Mouse (Mus musculus): ENCODE results near the gene Ninl. TPM values are rescaled to one million over a fixed set of nuclear protein-coding genes. Genes with fewer than 3 reads are reported as not detected.

Ninl gene
- polyA plus RNA-seq, 1 experiment from 2014 or later = 5.0 TPM

GRCm38 (mm10) chr2:151009515-151010085, 29.6 kb downstream of the Ninl start:
- H3K36me3 ChIP-seq = no peaks in the 10 kb centered on the region
- H3K9ac ChIP-seq = peak overlapping the region; percentile 78
- H3K27me3 ChIP-seq = 0 out of 2 replicates have a peak, but pooled peaks cover 10% of the 10 kb centered on the region
- peak overlapping the region; percentile 70 for H3K4me3 ChIP-seq
- no peak overlapping the region for H3K27ac ChIP-seq
- ATAC-seq (ENCODE audit: low FRiP score) = peak; percentile 53
- WGBS = 80% methylated on average over 1 of the region's 1 CpGs
- no peaks in the 10 kb centered on the region for H3K9me3 ChIP-seq
- peak overlapping the region; percentile 91 for H3K4me2 ChIP-seq
- H3K4me1 ChIP-seq (replicated peaks) = peaks cover 25% of the 10 kb centered on the region

- peak overlapping the region; percentile 78 for H3K9ac ChIP-seq
- peak overlapping the region; percentile 91 for H3K4me2 ChIP-seq
- peak; percentile 99 for ATAC-seq (ENCODE audit: low FRiP score)
- no peaks in the 10 kb centered on the region for H3K9me3 ChIP-seq
- H3K4me1 ChIP-seq (replicated peaks) = peaks cover 25% of the 10 kb centered on the region
- peak overlapping the region; percentile 46 for H3K27ac ChIP-seq
- H3K36me3 ChIP-seq = no peaks in the 10 kb centered on the region
- under 1% methylated on average over 49 of the region's 57 CpGs for WGBS
- peak overlapping the region; percentile 70 for H3K4me3 ChIP-seq
- H3K27me3 ChIP-seq = 0 out of 2 replicates have a peak, but pooled peaks cover 10% of the 10 kb centered on the region
Observed at GRCm38 (mm10) chr2:151008939-151009509, 30.2 kb downstream of the Ninl start.

DNA sequence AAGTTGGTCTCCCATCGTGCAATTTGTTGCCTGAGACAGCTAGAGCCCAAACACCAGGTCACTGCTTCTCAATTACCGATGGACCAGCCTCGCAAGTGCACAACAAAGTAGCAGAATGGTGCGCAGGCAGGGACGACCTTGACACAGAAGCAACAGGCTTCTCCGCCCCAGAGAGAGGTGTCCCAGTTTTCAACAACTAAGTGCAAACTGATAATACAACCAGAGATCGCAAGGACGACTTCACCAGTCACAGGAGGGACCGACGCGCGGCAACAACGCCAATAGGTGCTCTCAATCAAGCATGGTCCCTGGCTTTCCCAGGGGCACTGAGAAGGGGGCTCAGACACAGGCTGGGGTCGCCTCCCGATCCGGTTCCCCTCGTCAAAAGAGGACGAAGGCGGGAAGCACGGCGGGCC, 30.7 kb downstream of the Ninl start:
- under 1% methylated on average over 21 of the region's 21 CpGs for WGBS
- no peak; the same call in 1 of the 2 replicates for ATAC-seq (ENCODE audit: low FRiP score)
- Histone ChIP-seq H3K4me1 (replicated peaks) (peaks cover 25% of the 10 kb centered on the region), H3K4me2 (peak overlapping the region; percentile 91), H3K4me3 (peak overlapping the region; percentile 70), H3K27ac (peak overlapping the region; percentile 46; the same call in 1 of the 2 replicates), H3K36me3 (no peaks in the 10 kb centered on the region), H3K9me3 (no peaks in the 10 kb centered on the region), H3K27me3 (0 out of 2 replicates have a peak, but pooled peaks cover 10% of the 10 kb centered on the region), H3K9ac (peak overlapping the region; percentile 78)

GRCm38 (mm10) chr2:151008006-151008405, 31.2 kb downstream of the Ninl start:
- H3K4me1 ChIP-seq (replicated peaks) = peaks cover 25% of the 10 kb centered on the region
- no peaks in the 10 kb centered on the region for H3K9me3 ChIP-seq
- no peaks in the 10 kb centered on the region for H3K36me3 ChIP-seq
- H3K4me2 ChIP-seq = peak overlapping the region; percentile 91
- no peak for ATAC-seq (ENCODE audit: low FRiP score)
- peak overlapping the region; percentile 70 for H3K4me3 ChIP-seq
- WGBS = 47% methylated on average over 6 of the region's 6 CpGs
- no peak overlapping the region for H3K27ac ChIP-seq
- peak overlapping the region; percentile 78 for H3K9ac ChIP-seq
- 0 out of 2 replicates have a peak, but pooled peaks cover 10% of the 10 kb centered on the region for H3K27me3 ChIP-seq

DNA sequence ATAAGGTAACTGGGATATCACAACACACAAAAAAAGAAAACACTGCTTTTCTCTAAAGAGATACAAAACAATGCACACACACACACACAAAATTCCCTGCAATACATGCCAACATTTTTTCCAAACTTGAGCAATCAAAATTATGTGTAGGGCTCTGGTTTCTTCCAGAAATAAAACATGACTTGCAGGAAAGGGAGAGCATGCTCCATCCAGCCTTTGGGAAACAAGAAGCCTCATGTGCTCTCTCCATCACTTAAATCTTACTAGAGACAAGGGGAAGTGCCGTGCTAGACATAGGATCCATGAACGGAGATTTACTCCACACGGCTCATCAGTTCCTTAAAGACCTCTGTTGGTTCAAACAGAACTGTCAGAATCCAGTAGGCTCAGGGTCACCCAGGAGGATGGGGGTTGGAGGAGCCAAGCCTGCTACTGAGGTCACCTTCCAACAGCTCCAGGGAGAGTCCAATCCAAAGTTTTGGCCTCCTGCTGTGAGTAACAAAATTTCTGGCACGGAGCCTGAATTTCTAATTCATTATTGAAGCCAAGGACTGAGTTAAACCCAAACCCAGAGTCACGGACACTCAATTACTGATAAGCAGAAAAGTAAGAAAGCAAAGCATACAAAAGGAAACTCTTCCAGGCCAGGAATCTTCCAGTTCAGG, 32.8 kb downstream of the Ninl start:
- no peak overlapping the region for H3K9ac ChIP-seq
- 0 out of 2 replicates have a peak, but pooled peaks cover 9% of the 10 kb centered on the region for H3K27me3 ChIP-seq
- no peak for ATAC-seq (ENCODE audit: low FRiP score)
- no peaks in the 10 kb centered on the region for H3K36me3 ChIP-seq
- no peak overlapping the region for H3K4me2 ChIP-seq
- no peak overlapping the region for H3K27ac ChIP-seq
- WGBS = 73% methylated on average over 5 of the region's 5 CpGs
- peaks cover 25% of the 10 kb centered on the region for H3K4me1 ChIP-seq (replicated peaks)
- no peak overlapping the region for H3K4me3 ChIP-seq
- H3K9me3 ChIP-seq = no peaks in the 10 kb centered on the region

DNA sequence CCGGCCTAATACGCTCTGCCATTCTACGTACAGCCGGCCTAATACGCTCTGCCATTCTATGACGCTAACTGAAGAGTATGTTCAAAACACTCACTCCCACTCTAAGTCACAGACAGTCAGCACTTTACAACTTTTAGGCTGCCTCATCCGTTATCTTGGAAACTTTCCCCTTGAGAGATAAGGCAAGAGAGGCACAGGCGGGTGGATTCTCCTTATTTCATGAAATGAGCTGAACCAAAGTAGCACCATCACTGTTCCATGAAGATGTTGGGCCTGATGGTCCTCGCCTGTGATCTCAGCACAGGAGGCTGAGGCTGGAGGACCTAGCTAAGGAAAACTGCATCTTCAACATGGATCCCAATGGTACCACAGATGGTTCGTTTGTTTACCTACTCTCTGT, 34.8 kb downstream of the Ninl start:
- Histone ChIP-seq H3K4me1 (replicated peaks) (peaks cover 23% of the 10 kb centered on the region), H3K9ac (no peak overlapping the region), H3K27ac (no peak overlapping the region), H3K27me3 (0 out of 2 replicates have a peak, but pooled peaks cover 4% of the 10 kb centered on the region), H3K4me2 (no peak overlapping the region), H3K36me3 (no peaks in the 10 kb centered on the region), H3K9me3 (no peaks in the 10 kb centered on the region), H3K4me3 (no peak overlapping the region)
- 94% methylated on average over 10 of the region's 10 CpGs for WGBS
- no peak for ATAC-seq (ENCODE audit: low FRiP score)

DNA sequence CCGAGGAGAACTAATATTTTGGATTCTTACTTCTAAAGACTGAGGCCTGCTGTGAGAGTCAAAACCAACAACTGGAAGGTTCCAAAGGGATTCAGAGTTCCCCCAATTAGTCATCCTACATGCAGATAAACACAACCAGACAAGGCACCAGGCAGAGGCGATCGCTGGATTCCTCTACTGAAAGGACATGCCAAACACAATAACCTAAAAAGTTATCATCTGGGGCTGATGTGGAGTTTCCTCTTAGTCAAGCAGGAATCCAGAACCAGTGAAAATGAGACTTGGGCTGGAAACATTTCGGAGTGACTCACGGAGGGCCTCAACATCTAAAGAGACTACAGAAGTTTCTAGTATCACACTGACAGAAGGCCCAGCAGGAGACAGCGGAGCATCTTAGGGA, 35.4 kb downstream of the Ninl start:
- no peak for ATAC-seq (ENCODE audit: low FRiP score)
- H3K9ac ChIP-seq = no peak overlapping the region
- H3K4me1 ChIP-seq (replicated peaks) = peaks cover 26% of the 10 kb centered on the region
- H3K36me3 ChIP-seq = no peaks in the 10 kb centered on the region
- H3K4me3 ChIP-seq = no peak overlapping the region
- no peak overlapping the region for H3K27ac ChIP-seq
- H3K4me2 ChIP-seq = no peak overlapping the region
- 0 out of 2 replicates have a peak, but pooled peaks cover 4% of the 10 kb centered on the region for H3K27me3 ChIP-seq
- WGBS = 89% methylated on average over 6 of the region's 6 CpGs
- no peaks in the 10 kb centered on the region for H3K9me3 ChIP-seq

DNA sequence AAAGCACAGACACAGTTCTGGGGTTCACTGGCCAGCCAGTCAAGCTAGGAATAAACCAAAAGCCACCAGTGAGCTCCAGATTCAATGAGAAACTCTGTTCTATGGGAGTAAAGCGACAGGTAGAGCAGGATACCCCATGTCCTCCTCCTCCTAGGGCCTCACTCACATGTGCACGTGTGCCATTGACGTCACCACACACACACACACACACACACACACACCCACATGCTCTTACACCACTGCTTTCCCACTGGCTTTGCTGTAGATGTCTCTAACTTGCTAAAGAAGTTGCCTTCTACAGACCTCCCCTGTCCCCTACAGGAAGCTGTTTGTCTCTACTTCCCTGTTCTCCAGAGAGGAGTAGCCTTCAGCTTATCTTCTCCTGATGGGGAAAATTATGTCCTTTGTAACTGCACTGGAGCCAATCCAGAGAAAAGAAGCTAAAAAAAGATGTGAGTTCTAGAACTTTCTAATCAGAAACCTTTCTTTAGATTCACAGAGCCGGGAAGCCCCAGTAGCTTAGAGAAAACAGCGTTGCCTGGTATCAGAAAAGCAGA, 37.5 kb downstream of the Ninl start:
- Histone ChIP-seq H3K9ac (no peak overlapping the region), H3K4me2 (no peak overlapping the region), H3K36me3 (no peaks in the 10 kb centered on the region), H3K9me3 (no peaks in the 10 kb centered on the region), H3K27me3 (no peaks in the 10 kb centered on the region), H3K27ac (no peak overlapping the region), H3K4me3 (no peak overlapping the region), H3K4me1 (replicated peaks) (peaks cover 25% of the 10 kb centered on the region)
- ATAC-seq (ENCODE audit: low FRiP score) = no peak
- WGBS = 75% methylated on average over 5 of the region's 5 CpGs

GRCm38 (mm10) chr2:151000402-151001178, 38.6 kb downstream of the Ninl start:
- WGBS = 48% methylated on average over 7 of the region's 7 CpGs
- Histone ChIP-seq H3K4me3 (no peak overlapping the region), H3K9me3 (no peaks in the 10 kb centered on the region), H3K9ac (no peak overlapping the region), H3K36me3 (no peaks in the 10 kb centered on the region), H3K4me1 (replicated peaks) (peaks cover 21% of the 10 kb centered on the region), H3K27ac (no peak overlapping the region), H3K27me3 (no peaks in the 10 kb centered on the region), H3K4me2 (no peak overlapping the region)
- peak; percentile 83 for ATAC-seq (ENCODE audit: low FRiP score)

- no peaks in the 10 kb centered on the region for H3K27me3 ChIP-seq
- H3K4me3 ChIP-seq = no peak overlapping the region
- no peak overlapping the region for H3K4me2 ChIP-seq
- H3K9ac ChIP-seq = no peak overlapping the region
- no peak overlapping the region for H3K27ac ChIP-seq
- H3K4me1 ChIP-seq (replicated peaks) = peaks cover 21% of the 10 kb centered on the region
- no peaks in the 10 kb centered on the region for H3K36me3 ChIP-seq
- ATAC-seq (ENCODE audit: low FRiP score) = no peak
- no peaks in the 10 kb centered on the region for H3K9me3 ChIP-seq
- 47% methylated on average over 3 of the region's 3 CpGs for WGBS
Observed at GRCm38 (mm10) chr2:150999021-150999420, 40.2 kb downstream of the Ninl start.

- ATAC-seq (ENCODE audit: low FRiP score) = no peak
- H3K27me3 ChIP-seq = no peaks in the 10 kb centered on the region
- WGBS = 60% methylated on average over 5 of the region's 5 CpGs
Observed at GRCm38 (mm10) chr2:150997618-150998017, 41.6 kb downstream of the Ninl start.

DNA sequence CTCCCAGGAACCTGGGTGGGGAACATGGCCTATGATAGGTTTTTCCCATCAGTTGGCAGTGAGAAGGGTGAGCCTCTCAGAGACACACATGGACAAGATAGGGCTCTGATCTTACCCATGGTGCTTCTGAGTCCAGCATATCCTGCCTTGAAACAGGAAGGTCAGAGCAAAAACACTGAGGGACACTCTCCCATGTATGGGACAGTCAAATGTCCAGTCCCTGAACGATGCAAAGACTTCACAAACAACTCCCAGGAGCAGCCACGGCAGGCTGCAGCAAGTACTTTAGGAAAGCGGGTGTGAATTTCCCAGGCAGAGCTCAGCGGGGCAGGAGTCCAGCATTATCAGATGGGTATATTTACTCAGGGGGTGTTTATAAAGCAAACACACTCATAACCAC, 43.9 kb downstream of the Ninl start:
- Histone ChIP-seq H3K27me3 (no peaks in the 10 kb centered on the region), H3K4me2 (no peak overlapping the region), H3K9ac (no peak overlapping the region), H3K4me3 (no peak overlapping the region), H3K27ac (no peak overlapping the region), H3K9me3 (no peaks in the 10 kb centered on the region), H3K36me3 (no peaks in the 10 kb centered on the region), H3K4me1 (replicated peaks) (peaks cover 19% of the 10 kb centered on the region)
- no peak for ATAC-seq (ENCODE audit: low FRiP score)
- WGBS = 86% methylated on average over 4 of the region's 4 CpGs

More at GRCm38 (mm10) chr2:150997618-150998017, 41.6 kb downstream of the Ninl start:
- Histone ChIP-seq H3K4me3 (no peak overlapping the region), H3K36me3 (no peaks in the 10 kb centered on the region), H3K9me3 (no peaks in the 10 kb centered on the region), H3K4me1 (replicated peaks) (peaks cover 21% of the 10 kb centered on the region), H3K9ac (no peak overlapping the region), H3K4me2 (no peak overlapping the region), H3K27ac (no peak overlapping the region)

Measured in hindbrain, embryonic 13.5 days (tissue).